ENCODE assay signal across 8 mouse cellular contexts in the genomic region with DNA sequence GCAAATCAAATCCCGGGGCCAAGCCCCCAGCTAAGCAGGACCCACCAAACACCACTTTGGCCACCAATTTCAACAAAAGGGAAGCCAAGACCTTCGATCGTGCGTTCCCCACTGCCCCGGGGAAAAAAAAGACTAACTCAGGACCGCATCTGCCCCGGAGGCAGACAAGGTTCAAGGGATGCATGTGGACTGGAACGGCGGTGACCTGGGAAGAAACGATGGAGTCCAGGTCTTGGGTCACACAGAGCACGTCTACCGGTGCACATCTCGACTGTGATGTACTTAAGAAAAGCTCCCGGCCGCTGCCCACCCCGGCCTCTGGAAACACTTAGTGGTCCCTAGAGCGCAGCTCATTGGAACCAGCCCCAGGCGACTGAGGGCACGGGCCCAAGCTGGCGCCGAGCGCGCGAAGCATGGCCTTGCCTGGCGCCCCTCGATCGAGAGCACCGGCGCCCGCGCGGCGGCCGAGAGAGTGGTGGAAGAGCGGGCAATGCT. TPM values are rescaled to one million over a fixed set of nuclear protein-coding genes. Genes with fewer than 3 reads are reported as not detected.
DNase-seq lines count a peak whose midpoint lies in the region; ATAC-seq lines count a peak whose summit lies in the region.

No protein-coding gene starts in this region.

- no peak overlapping the region for H3K27ac ChIP-seq in kidney, embryonic 14.5 days (ENCODE audit: low read depth, low read length)
- H3K27ac ChIP-seq in heart, embryonic 10.5 days = peak overlapping the region; percentile 94
- H3K27ac ChIP-seq in midbrain, embryonic 16.5 days (ENCODE audit: low read length) = no peak overlapping the region

- peaks cover 10% of the 10 kb centered on the region; the same call in 1 of the 2 replicates for H3K4me1 ChIP-seq in kidney, embryonic 14.5 days (ENCODE audit: control insufficient read depth, insufficient read depth, low read length)
- peaks cover 59% of the 10 kb centered on the region for H3K4me1 ChIP-seq in heart, embryonic 10.5 days
- peaks cover 7% of the 10 kb centered on the region; the same call in 1 of the 2 replicates for H3K4me1 ChIP-seq in midbrain, embryonic 16.5 days (ENCODE audit: control insufficient read depth, insufficient read depth, low read length)

- H3K9me3 ChIP-seq in kidney, embryonic 14.5 days (ENCODE audit: control insufficient read depth, low read length) = no peaks in the 10 kb centered on the region
- no peaks in the 10 kb centered on the region for H3K9me3 ChIP-seq in heart, embryonic 10.5 days
- H3K9me3 ChIP-seq in midbrain, embryonic 16.5 days (replicated peaks; ENCODE audit: control insufficient read depth, low read length, poor library complexity, severe bottlenecking) = no peaks in the 10 kb centered on the region

- H3K9ac ChIP-seq in kidney, embryonic 14.5 days (ENCODE audit: low read depth, low read length) = peak overlapping the region; percentile 73
- peak overlapping the region; percentile 61 for H3K9ac ChIP-seq in midbrain, embryonic 16.5 days (ENCODE audit: low read depth, low read length)

- WGBS in kidney, embryonic 14.5 days = under 1% methylated on average over 34 of the region's 35 CpGs
- under 1% methylated on average over 35 of the region's 35 CpGs for WGBS in heart, embryonic 10.5 days
- 1% methylated on average over 32 of the region's 35 CpGs for WGBS in midbrain, embryonic 16.5 days

- 0 out of 2 replicates have a peak, but pooled peaks cover under 1% of the 10 kb centered on the region for H3K27me3 ChIP-seq in kidney, embryonic 14.5 days (ENCODE audit: control insufficient read depth, insufficient read depth, low read length)
- no peaks in the 10 kb centered on the region; the same call in 1 of the 2 replicates for H3K27me3 ChIP-seq in heart, embryonic 10.5 days (ENCODE audit: insufficient read depth, poor library complexity, severe bottlenecking)
- peaks cover 17% of the 10 kb centered on the region for H3K27me3 ChIP-seq in midbrain, embryonic 16.5 days (ENCODE audit: control insufficient read depth, insufficient read depth, low read depth, low read length)

- H3K4me2 ChIP-seq in kidney, embryonic 14.5 days (replicated peaks; ENCODE audit: low read depth, low read length) = peak overlapping the region; percentile 76
- H3K4me2 ChIP-seq in midbrain, embryonic 16.5 days (ENCODE audit: low read length) = peak overlapping the region; percentile 68

- no peak for DNase-seq in kidney, adult 9 months
- peak; percentile 39 to 61 for DNase-seq in adrenal gland, postnatal 36 days
- DNase-seq in heart, embryonic 10.5 days (ENCODE audit: low spot score) = no peak
- DNase-seq in kidney, postnatal 10 days = peak; percentile 53
- no peak for DNase-seq in frontal cortex, postnatal 10 days (ENCODE audit: low spot score in 2 of 2)
- no peak for DNase-seq in spleen, postnatal 4 days (ENCODE audit: low spot score in 2 of 2)

- ATAC-seq in kidney, embryonic 14.5 days (ENCODE audit: low FRiP score, low TSS enrichment) = peak; percentile 32
- no peak; the same call in 1 of the 2 replicates for ATAC-seq in midbrain, embryonic 16.5 days

- no peaks in the 10 kb centered on the region for H3K36me3 ChIP-seq in kidney, embryonic 14.5 days (ENCODE audit: control insufficient read depth, insufficient read depth, low read length)
- H3K36me3 ChIP-seq in heart, embryonic 10.5 days = no peaks in the 10 kb centered on the region
- H3K36me3 ChIP-seq in midbrain, embryonic 16.5 days (ENCODE audit: control insufficient read depth, insufficient read depth, low read length) = no peaks in the 10 kb centered on the region

- H3K4me3 ChIP-seq in kidney, embryonic 14.5 days (ENCODE audit: low read length) = peak overlapping the region; percentile 66
- H3K4me3 ChIP-seq in heart, embryonic 10.5 days = peak overlapping the region; percentile 87
- H3K4me3 ChIP-seq in midbrain, embryonic 16.5 days (ENCODE audit: low read depth, low read length) = peak overlapping the region; percentile 41

RNA-seq across cellular contexts. Expression of a gene that starts 0.6 kb away (rescaled TPM):
- 6.8 and 7.3 TPM in 2 replicates for polyA plus RNA-seq in kidney, embryonic 14.5 days (2014; fragmentation: Nextera tagmentation; extraction: Ambion mirVana)
- 1 to 10 TPM; 5.3 to 7.6 TPM for total RNA-seq in adrenal gland, postnatal 36 days (2021)
- 25.8 and 27.8 TPM in 2 replicates for polyA plus RNA-seq in heart, embryonic 10.5 days (2016; fragmentation: Nextera tagmentation; extraction: Ambion mirVana)
- polyA plus RNA-seq in midbrain, embryonic 16.5 days (2015; fragmentation: Nextera tagmentation; extraction: Ambion mirVana) = 2.0 and 2.4 TPM in 2 replicates

Comparison
In these comparisons a context has a peak if more than half of its experiments do, and no peak if none do; other contexts are left out.
1. DNase-seq: peak in adrenal gland, postnatal 36 days (2 of 2) and kidney, postnatal 10 days (single experiment); none in kidney, adult 9 months (single experiment), heart, embryonic 10.5 days (single experiment), frontal cortex, postnatal 10 days (0 of 2) and spleen, postnatal 4 days (0 of 2).
2. Peak in every context shown above with its lines, with median percentiles within 50 percentile points of each other: H3K4me3 ChIP-seq.